Mouse (Mus musculus): Measurements from ENCODE around the gene Peli2.
A peak's percentile ranks its signal among the peaks of the same experiment; 100 is the strongest.
"Not testable (repeated sequence)": the region's sequence is repeated elsewhere in the genome, so short reads cannot be mapped to it uniquely, and the experiment has no call there.

Peli2 gene

GRCm38 (mm10) chr14:48120752-48121528 is at the start of gene Peli2:
Gene Peli2 (plus strand): TSS chr14:48120823.
- DNase-seq = peak; percentile 77

DNA sequence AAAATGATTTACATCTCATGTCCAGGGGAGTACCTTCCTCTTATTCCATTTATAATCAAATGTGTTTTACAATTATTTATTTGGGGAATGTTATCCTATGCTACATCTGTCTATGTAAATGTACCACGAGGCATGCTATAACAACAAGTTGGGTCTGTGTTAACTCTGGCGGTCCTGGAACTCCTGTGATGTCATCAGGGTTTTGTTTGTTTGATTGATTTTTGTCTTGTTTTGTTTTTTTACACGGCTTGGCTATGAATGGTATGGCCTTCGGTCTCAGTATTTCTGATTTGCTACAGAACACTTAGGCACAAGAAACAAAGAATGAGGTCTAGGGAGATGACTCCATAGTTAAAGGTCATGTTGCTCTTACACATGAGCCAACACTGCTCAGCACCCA is 48.5 kb upstream of the Peli2 start:
- no peak for DNase-seq

DNA sequence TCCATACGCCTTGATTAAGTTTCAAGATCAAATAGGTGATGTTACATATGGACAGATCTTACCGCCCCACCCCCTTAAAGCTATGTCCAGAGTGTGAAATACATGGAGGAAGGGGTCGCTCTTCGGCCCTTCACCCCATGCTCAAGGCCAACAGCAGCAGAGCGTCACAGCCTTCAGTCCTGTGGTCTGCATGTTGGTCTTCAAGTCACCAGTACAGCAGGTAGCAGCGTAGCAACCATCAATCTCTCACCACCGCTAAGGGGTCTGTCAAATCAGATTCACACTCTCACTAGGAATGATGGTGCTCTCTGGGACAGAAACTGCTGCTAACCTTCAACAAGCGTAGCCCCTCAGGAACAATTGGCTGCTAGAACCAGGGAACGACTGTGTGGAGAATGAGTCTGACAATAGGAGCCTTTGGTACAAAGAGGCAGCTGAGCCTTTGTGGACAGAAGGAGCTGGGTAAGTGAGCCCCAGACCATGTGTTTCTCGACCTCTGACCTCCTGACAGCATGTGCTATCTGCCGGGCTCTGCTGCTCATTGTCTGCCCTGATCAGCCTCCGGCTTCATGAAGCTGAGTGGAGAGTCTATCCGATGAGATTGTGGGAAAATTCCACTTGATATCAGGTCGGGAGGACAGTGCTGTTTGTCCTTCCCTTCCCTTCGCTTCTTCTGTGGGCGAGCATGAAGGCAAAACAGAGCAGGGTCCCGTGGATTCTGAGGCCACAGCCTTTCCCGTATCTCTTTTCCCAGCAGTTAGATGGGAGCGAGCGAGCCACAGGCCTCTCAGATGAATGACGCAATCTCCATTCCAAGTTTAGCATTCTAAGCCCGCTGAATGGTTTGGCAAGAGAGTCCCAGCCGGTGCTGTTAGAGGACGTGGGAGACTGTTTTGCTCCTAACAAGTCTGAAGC is 47.1 kb upstream of the Peli2 start:
- no peak for DNase-seq

DNA sequence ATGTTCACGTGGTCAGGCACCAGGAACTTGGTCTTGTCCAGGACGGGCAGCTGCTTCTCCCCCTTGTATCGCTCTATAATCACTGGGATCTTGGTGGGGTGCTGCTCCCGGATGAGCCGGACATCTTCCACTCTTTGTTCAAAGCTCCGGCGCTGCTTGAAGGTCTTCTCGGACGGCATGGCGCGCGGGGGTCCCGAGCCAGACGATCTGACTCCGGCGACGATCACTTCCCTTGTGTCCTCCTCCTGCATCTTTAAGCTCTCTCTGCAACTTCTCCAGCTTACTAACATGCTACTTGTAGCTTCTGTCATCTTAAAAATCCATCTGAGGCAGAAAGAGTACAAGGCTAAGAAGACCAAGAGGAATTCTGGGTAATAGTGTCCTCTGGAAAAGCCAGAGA is 41.0 kb upstream of the Peli2 start:
- DNase-seq = not testable (repeated sequence)

DNA sequence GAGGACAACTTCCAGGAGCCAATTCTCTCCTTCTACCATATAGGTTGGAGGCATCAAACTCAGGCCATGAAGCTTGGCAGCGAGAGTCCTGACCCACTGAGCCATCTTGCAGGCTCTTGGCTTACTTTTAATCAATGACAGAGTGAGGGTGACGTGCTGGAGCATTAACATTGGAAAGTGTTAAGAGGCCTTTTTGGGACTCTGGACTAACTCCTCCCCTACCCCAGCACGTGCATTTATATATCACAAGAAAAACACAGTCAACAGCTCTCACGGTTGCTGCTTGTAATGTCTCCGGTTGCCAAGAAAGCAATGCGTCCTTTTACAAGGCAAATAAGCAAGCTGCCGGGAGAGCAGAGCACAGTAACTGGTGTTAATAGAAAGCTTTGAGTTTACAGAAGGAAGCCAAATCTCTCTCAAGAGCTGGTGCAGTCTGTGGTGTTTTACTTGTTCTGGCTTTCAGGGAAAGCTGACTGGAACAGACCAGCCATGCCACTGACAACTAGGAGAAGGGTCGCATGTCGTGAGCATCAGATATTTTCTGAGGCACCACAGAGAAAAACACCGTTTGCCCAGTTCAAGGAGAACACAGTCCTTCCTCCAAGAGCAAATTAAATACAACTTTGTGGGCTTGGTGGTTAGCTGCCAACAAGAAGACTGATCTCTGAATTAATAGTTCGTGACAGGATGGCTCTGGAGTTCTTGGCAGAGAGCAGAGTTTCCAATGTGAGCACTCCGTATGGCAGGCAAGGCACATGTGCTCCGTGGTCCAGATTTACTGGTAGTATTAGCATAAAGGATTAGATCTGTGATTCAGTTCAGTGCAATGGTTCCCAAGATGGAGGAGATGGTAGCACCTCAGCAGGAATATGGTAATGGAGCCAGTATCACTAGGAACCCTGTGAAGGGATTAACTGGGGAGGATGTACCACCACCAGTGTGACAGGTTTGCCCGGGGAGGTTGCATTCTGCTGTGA is 36.5 kb upstream of the Peli2 start:
- peak; percentile 48 for DNase-seq

DNA sequence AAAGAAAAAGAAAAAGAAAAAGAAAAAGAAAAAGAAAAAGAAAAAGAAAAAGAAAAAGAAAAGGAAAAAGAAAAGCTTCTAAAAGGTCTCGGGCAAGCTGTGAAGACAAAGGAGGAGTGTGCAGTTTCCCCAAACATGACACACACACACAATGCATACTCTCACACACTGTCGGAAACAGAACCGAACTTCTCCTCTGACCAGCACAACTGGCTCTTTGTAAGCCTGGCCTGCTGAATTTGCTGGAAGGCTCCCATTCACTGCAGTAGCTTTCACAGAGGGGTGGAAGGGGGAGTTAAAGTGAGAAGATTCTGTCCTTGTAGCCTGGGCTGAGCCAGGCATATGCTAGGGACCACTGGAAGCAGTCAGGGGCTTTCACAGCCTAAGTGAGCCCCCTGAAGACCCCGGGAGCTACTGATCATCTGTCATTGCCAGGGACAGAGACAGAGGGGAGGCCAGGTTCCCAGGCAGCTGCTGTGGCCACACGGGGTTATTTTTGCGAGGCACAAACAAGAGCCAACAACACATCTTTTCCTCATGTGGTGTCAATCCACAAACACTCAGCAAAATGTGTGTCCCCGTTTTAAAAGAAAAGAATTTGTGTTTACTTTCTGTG is 33.8 kb upstream of the Peli2 start:
- no peak for DNase-seq

- no peak for DNase-seq
Measured at GRCm38 (mm10) chr14:48087298-48087830, 33.3 kb upstream of the Peli2 start.

- no peak for DNase-seq
Measured at GRCm38 (mm10) chr14:48090465-48090864, 30.2 kb upstream of the Peli2 start.

DNA sequence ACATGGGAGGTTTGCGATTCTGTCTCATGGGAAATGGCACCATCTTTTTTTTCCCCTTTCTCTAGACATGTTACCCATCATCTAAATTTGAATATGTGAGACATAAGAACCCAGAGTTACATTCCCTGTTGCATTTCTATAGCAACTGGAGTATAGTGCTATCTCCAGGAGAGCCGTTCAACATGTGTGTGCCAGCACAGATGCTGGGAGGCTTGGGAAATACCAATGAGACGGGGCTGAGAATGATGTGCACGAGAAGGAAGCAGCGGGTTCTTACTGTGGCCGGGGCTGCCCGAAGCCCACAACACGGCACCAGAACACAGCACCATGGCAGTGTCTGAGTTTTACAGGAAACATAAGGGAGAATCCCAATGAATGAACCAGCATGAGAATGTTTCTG is 29.5 kb upstream of the Peli2 start:
- DNase-seq = no peak

DNA sequence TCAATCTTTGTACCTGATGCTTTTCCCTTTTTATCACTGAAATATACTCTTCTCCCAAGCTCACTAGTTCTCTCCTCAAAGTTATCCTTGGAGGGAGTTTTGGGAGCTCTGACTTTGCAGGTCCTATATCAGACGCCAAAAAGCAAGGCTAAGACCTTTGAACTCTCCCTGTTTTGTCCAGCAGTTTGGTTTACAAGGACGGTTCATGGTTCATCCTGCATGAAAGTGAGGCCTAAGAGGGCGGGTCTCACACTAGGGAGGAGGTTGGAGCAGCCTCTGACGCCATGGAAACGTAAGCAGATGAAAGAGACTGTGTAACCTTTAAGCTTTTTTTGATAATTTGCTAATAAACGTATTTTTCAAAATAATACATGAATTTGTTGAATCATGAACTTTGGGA is 22.4 kb upstream of the Peli2 start:
- DNase-seq = no peak

DNA sequence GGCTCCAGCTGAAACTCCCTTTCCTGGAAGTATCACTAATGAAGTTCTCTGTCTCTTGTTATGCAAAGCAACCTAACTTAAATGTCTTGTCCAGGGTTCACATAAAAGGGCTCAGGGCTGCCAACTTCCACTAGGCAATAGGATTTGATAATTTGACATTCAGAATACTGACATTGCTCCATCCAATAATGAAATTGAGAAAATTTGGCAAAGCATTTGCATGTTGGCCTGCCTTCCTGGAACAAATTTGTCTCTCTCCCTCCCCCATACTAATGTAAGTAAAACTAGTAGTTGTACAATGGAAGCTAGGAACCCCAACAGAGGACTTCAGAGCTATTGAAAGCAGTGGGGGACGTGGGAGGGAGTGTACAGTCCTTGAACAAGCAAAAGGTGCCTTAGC is 21.3 kb upstream of the Peli2 start:
- DNase-seq = no peak

DNA sequence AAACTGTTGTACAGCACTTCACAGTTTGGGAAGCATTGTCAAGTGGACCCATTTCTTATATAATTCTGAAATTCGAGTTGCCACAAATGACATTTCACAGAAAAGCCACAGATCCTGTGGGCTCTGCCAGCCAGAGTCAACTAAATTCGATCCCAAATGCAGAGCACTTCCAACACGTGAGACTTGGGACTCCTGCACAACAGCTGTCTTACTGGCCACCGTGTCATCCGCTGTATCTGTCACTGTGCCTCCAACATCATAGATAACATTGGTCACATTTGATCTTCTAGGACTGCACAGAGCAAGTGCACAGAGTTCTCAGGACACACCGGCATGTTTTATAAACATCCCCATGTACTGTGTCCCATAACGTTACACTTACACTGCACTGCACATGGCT is 14.2 kb upstream of the Peli2 start:
- no peak for DNase-seq

DNA sequence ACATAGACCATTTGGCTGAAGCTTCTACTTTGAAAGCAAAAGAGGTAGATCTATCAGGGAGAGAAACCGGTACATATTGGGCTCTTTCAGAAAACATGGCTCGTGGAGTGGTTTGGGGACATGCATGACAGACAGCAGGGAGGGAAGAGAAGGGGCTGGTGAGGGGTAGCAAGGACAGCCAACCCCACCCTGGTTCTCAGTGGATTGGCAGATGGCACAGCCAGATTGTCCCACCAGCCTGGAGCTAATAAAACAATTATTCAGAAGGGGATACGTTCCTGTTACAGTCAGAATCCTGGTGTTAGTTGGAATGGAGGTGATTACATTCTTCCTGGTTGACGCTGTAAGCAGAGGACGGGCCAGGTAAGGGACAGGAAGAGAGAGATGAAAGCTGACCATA is 2.6 kb upstream of the Peli2 start:
- peak; percentile 7 for DNase-seq

DNA sequence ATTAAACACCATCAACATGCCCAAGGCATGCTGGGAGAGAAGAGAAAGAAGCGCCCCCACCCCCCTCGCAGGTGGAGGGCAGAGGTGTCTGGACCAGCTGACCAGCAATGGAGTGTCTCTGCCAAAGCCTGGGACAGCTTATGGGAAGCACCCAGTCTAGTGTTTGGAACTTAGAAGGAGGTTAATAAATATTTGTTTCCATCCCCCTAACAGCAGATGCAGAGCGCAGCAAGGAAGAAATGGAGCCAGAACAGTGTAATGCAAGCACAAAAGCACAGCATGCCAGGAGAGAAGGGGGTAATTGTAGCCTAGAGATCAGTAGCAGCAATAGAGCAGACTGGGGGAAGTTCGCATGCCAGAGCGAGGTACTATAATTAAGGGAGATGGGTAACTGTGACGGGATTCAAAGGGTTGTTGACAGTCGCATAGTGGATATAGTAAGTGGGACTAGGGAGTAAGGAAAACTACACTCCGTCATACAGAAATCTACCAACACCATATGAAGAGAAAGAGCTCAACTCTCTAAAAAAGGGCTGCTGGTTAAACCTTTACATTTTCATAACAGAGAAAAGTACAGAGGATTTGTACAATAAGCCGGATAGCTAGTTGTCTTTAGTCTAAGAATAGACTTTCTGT is 1.5 kb upstream of the Peli2 start:
- peak; percentile 58 for DNase-seq

DNA sequence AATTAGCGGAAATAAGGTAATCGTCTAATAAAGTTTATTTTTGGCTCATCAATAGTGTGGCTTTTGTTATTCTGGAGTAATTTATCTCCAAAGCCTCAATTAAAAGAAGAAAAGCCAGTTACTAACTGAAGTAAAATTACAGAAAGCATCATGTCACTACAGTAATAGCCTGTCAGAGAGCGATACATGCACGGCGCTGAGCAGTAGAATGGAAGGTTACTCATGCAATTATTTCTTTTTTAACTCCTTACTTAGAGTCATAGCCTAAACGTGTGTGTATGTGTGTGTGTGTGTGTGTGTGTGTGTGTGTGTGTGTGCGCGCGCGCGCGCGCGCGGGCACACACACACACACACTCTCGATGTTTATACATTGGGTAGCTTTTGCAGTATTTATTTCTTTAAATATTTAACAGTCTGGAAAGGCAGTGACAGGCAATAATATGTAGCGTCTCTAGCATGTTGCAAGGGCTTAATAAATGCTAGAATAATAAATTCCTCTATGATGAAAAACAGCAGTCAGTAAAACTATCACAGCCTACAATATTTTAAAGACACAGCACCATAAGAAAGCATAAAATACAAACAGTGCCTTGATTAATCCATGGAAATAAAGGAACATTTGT is 864 bp upstream of the Peli2 start:
- peak; percentile 51 for DNase-seq

GRCm38 (mm10) chr14:48120443-48120751 is 226 bp upstream of the Peli2 start:
- no peak for DNase-seq

DNA sequence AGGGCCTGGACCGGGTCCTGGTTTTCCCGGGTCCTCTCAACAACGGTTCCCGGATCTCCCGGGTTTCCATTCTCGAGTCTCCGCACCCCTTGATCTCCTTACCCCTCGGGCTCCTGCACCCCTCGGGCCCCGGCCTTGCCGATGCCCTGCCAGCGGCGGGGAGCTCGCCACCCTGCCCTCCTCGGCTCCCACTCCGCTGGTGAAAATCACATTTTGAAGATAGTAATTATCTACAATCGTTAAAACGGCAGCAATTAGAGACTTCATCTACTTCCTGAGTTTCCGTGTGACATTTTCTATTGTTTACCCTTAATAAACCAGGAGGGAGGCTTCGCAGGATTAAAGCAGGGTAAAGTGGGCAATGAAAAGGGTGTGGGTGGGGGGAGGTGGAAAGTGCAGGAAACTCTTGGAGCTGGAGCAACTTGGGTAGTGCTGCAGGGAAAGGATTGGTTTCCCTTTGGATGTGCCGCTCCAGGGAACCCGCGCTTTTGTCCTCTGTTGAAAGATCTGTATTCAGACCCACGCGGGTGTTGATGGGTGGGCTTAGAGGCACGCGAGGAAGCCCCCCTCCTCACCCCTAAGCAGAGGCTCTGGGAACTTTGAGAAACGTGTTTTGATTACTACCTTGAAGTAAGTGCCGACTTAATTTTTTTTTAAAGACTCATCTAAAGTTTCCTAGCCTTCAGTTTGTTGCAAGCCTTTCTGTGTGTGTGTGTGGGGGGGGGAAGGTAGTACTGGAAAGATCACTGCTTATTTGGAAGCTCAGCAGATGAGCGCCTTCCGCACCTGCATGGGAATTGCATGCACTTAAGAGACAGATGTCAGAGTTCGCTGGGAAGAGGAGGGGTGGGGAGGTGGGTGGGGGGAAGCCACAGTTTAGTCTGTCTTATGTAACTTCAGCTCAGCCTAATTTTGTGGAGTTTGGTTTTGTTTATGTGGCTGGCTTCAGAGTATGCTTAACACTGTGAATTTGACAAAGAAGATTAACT is 1.2 kb downstream of the Peli2 start:
- peak; percentile 50 for DNase-seq

- peak; percentile 29 for DNase-seq
Measured at GRCm38 (mm10) chr14:48124011-48124410, 3.4 kb downstream of the Peli2 start.

GRCm38 (mm10) chr14:48124816-48125215 is 4.2 kb downstream of the Peli2 start:
- DNase-seq = peak; percentile 15

DNA sequence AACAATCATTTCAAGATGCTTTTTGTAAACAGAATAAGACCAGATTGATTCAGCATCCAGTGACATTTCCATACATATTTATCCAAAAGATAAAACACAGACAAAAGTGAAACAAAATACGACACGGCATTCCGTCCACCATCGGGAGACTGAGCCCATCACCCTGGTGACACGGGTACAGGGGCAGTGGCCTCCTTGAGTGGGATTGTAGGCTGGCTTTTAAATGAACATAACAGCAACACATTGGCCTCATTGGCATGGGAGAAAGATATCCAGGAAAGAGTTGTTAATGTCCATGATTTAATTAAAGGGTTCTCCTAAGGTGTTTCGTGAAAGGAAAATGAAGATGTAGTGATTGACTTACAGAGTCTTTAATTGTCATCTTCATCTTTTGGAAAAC is 5.3 kb downstream of the Peli2 start:
- DNase-seq = no peak
